ENCODE assay signal across 9 mouse cellular contexts in genomic region chr4:130167321-130167720, GRCm38 (mm10). TPM values are rescaled to one million over a fixed set of nuclear protein-coding genes. Genes with fewer than 3 reads are reported as not detected.
DNase-seq lines count a peak whose midpoint lies in the region; ATAC-seq and TF ChIP-seq lines count a peak whose summit lies in the region.
"Had no signal": no experiment of that assay in that cellular context is flagged by ENCODE, and none has a peak within 500 bp of the region (broad histone marks: within the 10 kb centered on the region; RNA-seq: fewer than 3 reads in every experiment).

No protein-coding gene starts in this region.

- H3K4me2 ChIP-seq in lung, embryonic 15.5 days = peak overlapping the region; percentile 53
- H3K4me2 ChIP-seq in kidney, postnatal 0 days (ENCODE audit: low read length) = 0 out of 2 replicates have a peak overlapping the region, but pooled peaks have one; percentile 41
- peak overlapping the region; percentile 38 for H3K4me2 ChIP-seq in neural tube, embryonic 15.5 days

- peak overlapping the region; percentile 95 for H3K27ac ChIP-seq in lung, embryonic 15.5 days
- H3K27ac ChIP-seq in kidney, postnatal 0 days = peak overlapping the region; percentile 57; the same call in 1 of the 2 replicates
- H3K27ac ChIP-seq in neural tube, embryonic 15.5 days (replicated peaks) = no peak overlapping the region

- 56% methylated on average over 22 of the region's 22 CpGs for WGBS in lung, embryonic 15.5 days
- 62% methylated on average over 22 of the region's 22 CpGs for WGBS in kidney, postnatal 0 days
- 55% methylated on average over 22 of the region's 22 CpGs for WGBS in neural tube, embryonic 15.5 days

- no peak for TF ChIP-seq CTCF in kidney, postnatal 0 days (IDR thresholded peaks at IDR 0.05; ENCODE audit: low read depth)

- no peak for ATAC-seq in lung, embryonic 15.5 days (ENCODE audit: borderline replicate concordance, extremely low read depth, low FRiP score, low TSS enrichment)
- ATAC-seq in kidney, postnatal 0 days (replicated peaks; ENCODE audit: low FRiP score, low read depth) = no peak
- ATAC-seq in neural tube, embryonic 15.5 days (ENCODE audit: low FRiP score) = no peak

- H3K9ac ChIP-seq in lung, embryonic 15.5 days = no peak overlapping the region; the same call in 1 of the 2 replicates
- no peak overlapping the region for H3K9ac ChIP-seq in kidney, postnatal 0 days (ENCODE audit: low read depth, low read length)
- H3K9ac ChIP-seq in neural tube, embryonic 15.5 days (replicated peaks) = no peak overlapping the region

- no peaks in the 10 kb centered on the region for H3K9me3 ChIP-seq in lung, embryonic 15.5 days
- H3K9me3 ChIP-seq in kidney, postnatal 0 days (replicated peaks; ENCODE audit: low read length) = no peaks in the 10 kb centered on the region
- no peaks in the 10 kb centered on the region for H3K9me3 ChIP-seq in neural tube, embryonic 15.5 days (replicated peaks)

- no peak overlapping the region for H3K4me3 ChIP-seq in lung, embryonic 15.5 days
- H3K4me3 ChIP-seq in kidney, postnatal 0 days (replicated peaks; ENCODE audit: low read depth, low read length) = no peak overlapping the region
- no peak overlapping the region; the same call in 1 of the 2 replicates for H3K4me3 ChIP-seq in neural tube, embryonic 15.5 days (replicated peaks)

- no peaks in the 10 kb centered on the region for H3K27me3 ChIP-seq in lung, embryonic 15.5 days
- no peaks in the 10 kb centered on the region for H3K27me3 ChIP-seq in kidney, postnatal 0 days (ENCODE audit: insufficient read depth, low read length)
- H3K27me3 ChIP-seq in neural tube, embryonic 15.5 days (replicated peaks) = peaks cover 30% of the 10 kb centered on the region

- H3K36me3 ChIP-seq in lung, embryonic 15.5 days = 0 out of 2 replicates have a peak, but pooled peaks cover 4% of the 10 kb centered on the region
- H3K36me3 ChIP-seq in kidney, postnatal 0 days (ENCODE audit: insufficient read depth, low read length) = peaks cover 3% of the 10 kb centered on the region; the same call in 1 of the 2 replicates
- no peaks in the 10 kb centered on the region for H3K36me3 ChIP-seq in neural tube, embryonic 15.5 days

- DNase-seq in adrenal gland, adult (ENCODE audit: inconsistent age in 2 of 2, low spot score in 1 of 2) = peak; percentile 40 to 62
- DNase-seq in adrenal gland, adult 18-20 months (ENCODE audit: low spot score in 2 of 2) = no peak
- no peak for DNase-seq in lung, postnatal 10 days
- DNase-seq in kidney, postnatal 0 days (ENCODE audit: low spot score) = no peak
- no peak for DNase-seq in spleen, adult 18-20 months
- no peak for DNase-seq in spleen, postnatal 10 days (ENCODE audit: low spot score in 2 of 2)

- peaks cover 67% of the 10 kb centered on the region for H3K4me1 ChIP-seq in lung, embryonic 15.5 days
- H3K4me1 ChIP-seq in kidney, postnatal 0 days (replicated peaks; ENCODE audit: insufficient read depth, low read length) = peaks cover 55% of the 10 kb centered on the region
- H3K4me1 ChIP-seq in neural tube, embryonic 15.5 days = peaks cover 24% of the 10 kb centered on the region

RNA-seq across cellular contexts. Expression of gene Tinagl1, which starts 7.6 kb away (rescaled TPM):
- total RNA-seq in adrenal gland, adult 18-20 months (2021) = 100 to 1,000 TPM; 133 to 239 TPM
- 52.4 and 57.5 TPM in 2 replicates for polyA plus RNA-seq in lung, embryonic 15.5 days (2015; fragmentation: Nextera tagmentation; extraction: Ambion mirVana)
- 123 and 127 TPM in 2 replicates for polyA plus RNA-seq in kidney, postnatal 0 days (2015; fragmentation: Nextera tagmentation; extraction: Ambion mirVana)
- polyA plus RNA-seq in neural tube, embryonic 15.5 days (2015; fragmentation: Nextera tagmentation; extraction: Ambion mirVana) = 4.1 and 14.7 TPM in 2 replicates

RNA-seq across cellular contexts. Expression of gene Hcrtr1, which starts 28.2 kb away (rescaled TPM):
- total RNA-seq in adrenal gland, adult 18-20 months (2021) = under 1 TPM; 0.46 to 0.77 TPM
- polyA plus RNA-seq in lung, embryonic 15.5 days (2015; fragmentation: Nextera tagmentation; extraction: Ambion mirVana) = 0.28 and 0.50 TPM in 2 replicates
- 0.36 and 0.46 TPM in 2 replicates for polyA plus RNA-seq in kidney, postnatal 0 days (2015; fragmentation: Nextera tagmentation; extraction: Ambion mirVana)
- polyA plus RNA-seq in neural tube, embryonic 15.5 days (2015; fragmentation: Nextera tagmentation; extraction: Ambion mirVana) = 3.7 and 3.9 TPM in 2 replicates

RNA-seq across cellular contexts. Expression of gene Gm853, which starts 54.9 kb away (rescaled TPM):
- not detected for total RNA-seq in adrenal gland, adult 18-20 months (2021)
- not detected in 2 replicates for polyA plus RNA-seq in lung, embryonic 15.5 days (2015; fragmentation: Nextera tagmentation; extraction: Ambion mirVana)
- 14.3 and 15.9 TPM in 2 replicates for polyA plus RNA-seq in kidney, postnatal 0 days (2015; fragmentation: Nextera tagmentation; extraction: Ambion mirVana)
- polyA plus RNA-seq in neural tube, embryonic 15.5 days (2015; fragmentation: Nextera tagmentation; extraction: Ambion mirVana) = not detected in 2 replicates
- polyA plus RNA-seq: cortical plate, adult 2 months had no signal

Comparison
In these comparisons a context has a peak if more than half of its experiments do, and no peak if none do; other contexts are left out.
1. DNase-seq: peak in adrenal gland, adult (2 of 2); none in adrenal gland, adult 18-20 months (0 of 2), lung, postnatal 10 days (single experiment), kidney, postnatal 0 days (single experiment), spleen, adult 18-20 months (0 of 2) and spleen, postnatal 10 days (0 of 2).
2. RNA of gene Gm853, which starts 54.9 kb away (polyA plus RNA-seq): 14.3 to 15.9 TPM in kidney, postnatal 0 days; not detected in lung, embryonic 15.5 days and not detected in neural tube, embryonic 15.5 days; every median in the first group is over 10 times any median in the second.
3. Peak in every context shown above with its lines, with median percentiles within 50 percentile points of each other: H3K4me2 ChIP-seq.